Mouse (Mus musculus): ENCODE results near the gene Prkcsh.

The Prkcsh gene

DNA sequence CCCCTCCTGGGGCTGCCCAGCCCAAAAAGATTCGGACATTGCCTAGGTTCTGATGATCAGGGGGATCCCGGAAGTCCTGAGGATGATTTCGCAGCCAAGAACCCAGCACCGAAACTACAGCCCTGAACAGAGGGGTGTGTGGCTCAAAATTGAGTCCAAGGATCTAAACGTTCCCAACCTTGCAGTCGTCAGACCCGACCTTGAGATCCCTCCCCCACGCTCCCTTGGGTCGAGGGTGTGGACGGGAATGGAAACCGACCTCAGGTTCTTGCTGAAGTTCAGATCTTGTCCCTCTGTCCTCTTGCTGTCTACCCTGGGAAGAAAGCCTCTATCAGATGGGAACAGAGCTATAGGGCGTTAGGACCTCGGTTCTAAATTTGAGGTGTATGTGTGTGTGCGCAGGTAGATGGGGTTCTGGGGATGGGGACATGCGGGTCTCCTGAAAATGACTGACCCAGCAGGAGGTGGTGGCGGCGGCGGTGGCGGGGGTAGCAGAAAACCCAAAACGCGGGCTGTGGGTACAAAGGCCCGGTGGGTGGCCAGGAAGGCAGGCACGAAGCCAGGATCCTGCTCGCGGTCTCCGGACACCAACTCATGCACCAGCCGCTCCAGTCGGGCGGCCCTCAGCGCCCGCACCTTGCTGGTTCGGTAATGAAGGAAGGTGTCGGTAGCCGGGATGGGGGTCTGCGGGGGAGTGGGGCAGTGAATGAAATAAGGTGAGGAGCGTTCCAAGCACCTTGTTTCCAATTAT, 14.8 kb upstream of the Prkcsh start:
- CTCF ChIA-PET: no interaction called here

- CTCF ChIA-PET: no interaction called here
Measured at GRCm38 (mm10) chr9:21988421-21989101, 14.0 kb upstream of the Prkcsh start.

DNA sequence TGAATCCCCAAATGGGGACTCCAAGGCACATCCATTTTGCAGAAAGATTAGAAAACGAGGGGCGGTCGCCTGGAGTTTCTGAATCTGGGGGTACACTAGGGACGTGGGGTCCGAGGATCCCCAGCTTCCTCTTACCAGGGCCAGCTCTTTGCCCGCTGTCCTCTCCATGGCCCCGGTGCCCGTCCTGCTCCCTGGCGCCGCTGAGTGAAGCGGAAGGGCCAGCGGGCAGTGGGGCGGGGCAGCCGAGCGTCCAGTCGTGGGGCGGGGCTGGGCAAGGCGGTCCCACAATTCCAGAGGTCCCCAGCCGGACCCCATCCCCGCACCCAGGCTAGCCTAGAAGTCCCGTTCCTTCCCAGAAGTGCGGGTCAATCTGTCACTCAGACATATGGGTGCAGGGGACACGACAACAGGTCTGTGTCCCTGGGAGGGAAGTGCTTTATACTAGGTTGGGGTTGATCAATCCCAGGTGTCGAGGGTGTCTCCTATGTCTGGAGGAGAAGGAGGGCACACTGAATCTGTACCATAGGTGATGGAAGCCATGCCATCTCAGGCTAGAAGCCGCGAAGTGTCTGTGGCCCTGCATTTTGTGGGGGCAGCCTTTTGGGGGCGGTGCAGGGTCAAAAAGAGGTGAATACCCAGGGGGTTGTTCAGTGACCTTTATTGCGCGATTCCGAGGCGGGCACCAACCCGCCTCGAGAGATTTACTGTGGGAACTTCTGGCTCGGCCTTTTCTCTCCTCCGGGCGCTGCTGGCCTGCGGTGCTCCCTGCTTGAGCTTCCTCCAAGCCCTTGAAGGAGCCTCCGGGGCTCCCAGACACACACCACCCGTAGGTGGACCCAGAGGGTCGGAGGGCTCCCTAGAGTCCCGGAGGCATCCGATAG, 13.1 kb upstream of the Prkcsh start, which contains the start of gene Rgl3:
Gene Rgl3, minus strand, starts transcription at position 217 of the 881 bp plus-strand sequence.
- CTCF ChIA-PET: interaction anchor here (0.6 to 0.7 kb wide), 2 partner anchors 61 to 130 kb away, joined by 3 read pairs; no protein-coding TSS in a partner anchor

DNA sequence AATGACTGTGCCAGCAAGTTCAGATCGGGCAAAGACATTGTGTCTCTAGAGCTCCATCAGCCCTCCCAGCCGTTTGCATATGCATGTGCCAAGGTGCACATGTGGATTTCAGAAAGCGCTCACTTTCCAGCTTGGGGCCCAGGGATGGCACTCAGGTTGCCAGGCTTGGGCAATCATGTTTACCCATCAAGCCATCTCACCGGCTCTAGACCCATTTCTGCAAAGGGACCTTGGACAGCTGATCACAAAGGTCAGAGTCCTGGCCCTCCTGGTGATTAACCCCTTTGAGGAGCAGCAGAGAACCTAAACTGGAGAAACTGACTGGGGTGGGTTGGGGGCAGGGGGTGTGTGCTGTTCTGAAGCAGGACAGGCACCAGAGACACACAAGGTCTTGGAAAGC, 10.4 kb upstream of the Prkcsh start:
- CTCF ChIA-PET: no interaction called here

DNA sequence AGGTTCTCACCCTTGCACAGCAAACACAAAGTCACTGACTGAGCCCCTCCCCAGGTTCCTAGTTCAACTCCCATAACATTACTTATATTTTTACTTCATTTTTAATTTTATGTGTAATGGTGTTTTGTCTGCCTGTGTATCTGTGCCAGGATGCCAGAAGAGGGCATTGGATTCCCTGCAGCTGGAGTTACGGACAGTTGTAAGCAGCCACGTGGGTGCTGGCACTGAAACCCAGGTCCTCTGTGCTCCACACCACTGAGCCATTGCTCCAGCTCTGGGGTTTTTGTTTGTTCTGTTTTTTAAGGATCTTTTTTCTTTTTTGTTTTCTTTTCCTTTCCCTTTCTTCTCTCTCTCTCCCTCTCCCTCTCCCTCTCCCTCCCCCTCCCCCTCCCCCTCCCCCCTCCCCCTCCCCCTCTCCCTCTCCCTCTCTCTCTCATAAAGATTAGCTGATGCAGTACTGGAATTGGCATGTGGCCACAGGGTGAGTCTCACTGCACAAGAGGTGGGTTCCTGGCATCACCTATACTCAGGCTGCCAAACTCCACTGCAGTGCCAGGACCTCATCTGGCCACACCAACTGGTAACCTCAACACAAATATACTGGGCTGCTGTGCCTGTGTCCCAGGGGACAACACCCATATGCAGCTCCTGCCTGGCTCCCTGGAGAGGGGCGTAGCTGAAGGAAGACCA, 6.3 kb upstream of the Prkcsh start:
- CTCF ChIA-PET: no interaction called here

DNA sequence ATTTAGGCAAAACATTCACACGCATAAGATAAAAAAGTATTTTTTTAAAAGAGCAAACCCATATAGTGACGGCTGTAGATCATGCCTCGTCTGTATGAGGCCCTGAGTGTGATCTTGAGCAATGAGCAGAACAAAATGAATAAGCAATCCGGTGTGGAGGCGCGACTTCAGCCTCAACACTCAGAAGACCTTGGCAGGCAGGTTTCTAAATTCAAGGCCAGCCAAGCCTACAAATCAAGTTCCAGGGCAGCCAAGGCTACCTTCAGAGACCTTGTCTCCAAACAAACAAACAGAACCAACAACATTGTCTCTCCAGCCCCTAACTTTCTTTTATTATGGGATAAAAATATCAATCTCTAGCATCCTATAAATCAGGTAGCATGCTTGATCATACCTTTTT, 2.3 kb upstream of the Prkcsh start:
- CTCF ChIA-PET: interaction anchor here (0.6 kb wide), 1 partner anchor 165 kb away, joined by 7 read pairs; no protein-coding TSS in a partner anchor

- CTCF ChIA-PET: no interaction called here
Measured at GRCm38 (mm10) chr9:22001633-22002032, 973 bp upstream of the Prkcsh start.

GRCm38 (mm10) chr9:22003163-22003554, 553 bp downstream of the Prkcsh start:
- CTCF ChIA-PET: no interaction called here

DNA sequence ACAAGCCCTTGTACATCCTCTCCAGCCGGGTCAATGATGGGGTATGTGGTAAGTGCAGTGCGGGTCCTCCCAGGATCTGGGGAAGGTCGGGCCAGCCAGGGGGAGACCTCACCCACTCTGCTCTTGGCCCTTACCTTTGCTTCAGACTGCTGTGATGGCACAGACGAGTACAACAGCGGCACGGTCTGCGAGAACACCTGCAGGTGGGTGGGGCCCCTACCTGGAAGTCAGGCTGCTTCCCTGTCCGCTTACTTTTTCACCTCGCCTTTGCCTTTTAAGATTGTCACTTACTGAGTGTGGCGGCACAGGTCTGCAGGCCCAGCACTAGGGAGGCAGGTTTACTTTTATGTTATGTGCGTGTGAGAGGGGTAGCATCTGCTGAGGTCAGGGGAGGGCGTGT, 1.9 kb downstream of the Prkcsh start:
- CTCF ChIA-PET: no interaction called here

GRCm38 (mm10) chr9:22011055-22011454, 8.4 kb downstream of the Prkcsh start:
- CTCF ChIA-PET: no interaction called here

DNA sequence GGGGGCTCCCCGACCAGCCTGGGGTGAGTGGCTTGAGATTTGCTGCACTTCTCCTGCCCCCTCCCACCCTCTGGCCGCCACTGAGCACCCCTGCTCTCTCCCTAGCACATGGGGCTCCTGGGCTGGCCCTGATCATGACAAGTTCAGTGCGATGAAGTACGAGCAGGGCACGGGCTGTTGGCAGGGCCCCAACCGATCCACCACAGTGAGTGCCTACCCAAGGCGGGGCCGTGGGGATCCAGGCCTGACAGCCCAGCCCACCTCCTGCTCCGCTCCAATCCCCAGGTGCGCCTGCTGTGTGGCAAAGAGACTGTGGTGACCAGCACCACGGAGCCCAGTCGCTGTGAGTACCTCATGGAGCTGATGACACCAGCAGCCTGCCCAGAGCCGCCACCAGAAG, 10.1 kb downstream of the Prkcsh start:
- CTCF ChIA-PET: no interaction called here

DNA sequence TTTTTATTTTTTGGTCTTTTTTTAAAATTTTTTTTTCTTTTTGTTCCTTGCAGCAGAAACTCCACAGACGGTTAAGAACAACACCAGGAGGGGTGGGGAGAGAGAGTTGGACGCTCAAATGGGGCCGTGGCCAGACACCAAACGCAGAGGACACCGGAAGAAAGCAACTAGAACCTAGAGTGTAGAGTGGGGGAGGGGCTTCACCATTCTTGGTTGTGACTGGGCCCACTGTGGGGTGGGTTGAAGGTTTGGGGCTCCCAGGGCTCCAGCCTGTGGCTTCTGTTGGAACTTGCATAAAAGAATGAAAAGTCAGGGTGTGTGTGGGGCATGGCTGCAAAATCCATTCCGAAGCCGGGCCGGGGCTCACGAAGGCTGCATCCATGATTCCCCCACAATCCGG, 13.6 kb downstream of the Prkcsh start:
- CTCF ChIA-PET: no interaction called here

- CTCF ChIA-PET: no interaction called here
Measured at GRCm38 (mm10) chr9:22017208-22017825, 14.7 kb downstream of the Prkcsh start.

GRCm38 (mm10) chr9:22024592-22024991, 22.0 kb downstream of the Prkcsh start:
- CTCF ChIA-PET: interaction anchor here (0.5 kb wide), 1 partner anchor 24 kb away, joined by 8 read pairs; no protein-coding TSS in a partner anchor

GRCm38 (mm10) chr9:22028467-22028866, 25.9 kb downstream of the Prkcsh start:
- CTCF ChIA-PET: no interaction called here

DNA sequence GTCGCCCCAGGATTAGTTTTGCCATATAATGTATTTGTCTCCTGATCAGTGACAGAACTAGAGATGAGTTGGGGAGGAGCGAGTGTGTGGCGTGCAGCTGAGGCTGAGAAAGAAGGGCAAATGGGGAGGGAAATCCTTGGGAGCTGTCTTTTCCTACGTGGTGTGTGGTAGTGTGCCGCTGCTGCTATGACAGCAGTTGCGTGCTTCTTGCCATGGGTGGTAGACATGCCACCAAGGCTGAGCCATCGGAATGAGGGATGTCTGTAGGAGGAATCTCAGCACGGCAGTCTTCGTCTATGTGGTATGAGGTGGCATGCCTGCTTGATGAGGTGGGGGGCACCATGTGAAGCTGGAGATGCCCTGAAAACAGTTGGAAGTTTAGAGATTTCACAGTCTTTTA, 27.8 kb downstream of the Prkcsh start:
- CTCF ChIA-PET: no interaction called here

DNA sequence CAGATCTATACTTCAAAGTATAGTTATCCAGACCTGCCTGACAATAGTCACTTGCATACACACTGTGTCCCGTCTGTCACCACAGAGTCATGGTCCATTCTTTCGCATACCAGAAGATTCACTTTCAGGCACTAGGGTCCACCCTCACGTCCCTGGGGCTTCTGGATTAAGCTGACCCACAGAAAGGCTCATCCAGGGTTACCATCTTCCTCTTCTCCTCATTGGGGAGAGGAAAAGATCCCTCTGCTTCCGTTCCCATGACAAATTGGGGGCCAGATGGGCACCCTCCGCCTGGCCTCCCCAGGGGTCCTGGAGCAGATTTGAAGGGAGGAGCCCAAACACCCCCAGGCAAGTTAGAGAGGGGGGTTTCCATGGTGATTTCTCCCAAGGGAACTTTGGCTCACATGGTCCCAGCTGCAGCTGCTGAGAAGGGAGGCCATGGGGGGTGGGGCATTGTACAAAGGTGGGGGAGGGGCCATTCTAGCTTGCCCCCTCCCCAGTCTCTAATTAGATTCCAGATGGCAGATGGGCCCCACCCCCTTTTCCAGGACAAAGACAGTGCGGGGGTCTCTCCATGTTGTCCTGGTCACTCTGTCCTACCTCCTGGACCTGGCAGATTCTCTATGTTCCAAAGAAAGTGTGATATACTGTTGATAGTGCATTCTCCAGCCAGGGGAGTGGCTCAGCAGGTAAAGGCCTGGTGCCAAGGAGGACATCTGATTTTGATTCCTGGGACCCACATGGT, 32.9 kb downstream of the Prkcsh start:
- CTCF ChIA-PET: no interaction called here

GRCm38 (mm10) chr9:22037826-22038225, 35.2 kb downstream of the Prkcsh start:
- CTCF ChIA-PET: no interaction called here

GRCm38 (mm10) chr9:22041832-22042231, 39.2 kb downstream of the Prkcsh start:
- CTCF ChIA-PET: no interaction called here

DNA sequence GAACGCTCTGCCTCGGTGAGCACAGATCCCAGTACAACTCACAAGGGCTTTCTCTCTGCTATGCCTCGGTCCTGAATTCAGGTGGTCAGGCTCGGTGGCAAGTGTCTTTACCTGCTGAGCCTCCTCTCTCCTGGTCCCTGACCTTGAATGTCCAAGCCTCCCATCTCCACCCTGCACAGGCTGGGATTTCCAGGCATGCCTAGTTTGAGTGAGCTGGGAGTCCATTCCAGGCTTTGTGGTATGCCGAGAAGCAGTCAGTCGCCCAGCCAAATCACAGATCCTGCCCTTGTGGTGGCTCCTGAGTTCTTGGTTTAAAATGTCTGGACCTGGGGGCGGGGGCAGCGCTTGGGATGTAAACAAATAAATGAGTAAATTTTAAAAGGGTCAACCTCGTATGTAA, 44.7 kb downstream of the Prkcsh start:
- CTCF ChIA-PET: no interaction called here

GRCm38 (mm10) chr9:22049315-22049714, 46.7 kb downstream of the Prkcsh start:
- CTCF ChIA-PET: no interaction called here
